Mouse (Mus musculus) spleen, adult 2 months (tissue): Measurements from ENCODE around the gene Gja3. TPM values are rescaled to one million over a fixed set of nuclear protein-coding genes. Genes with fewer than 3 reads are reported as not detected.

Source experiments
- DNase-seq, 2 experiments: peaks; one replicate each; pipeline versions ENCODE4 v3.0.0 to v3.0.0-alpha.2; 2012 to 2021; ENCODE audit warnings: low spot score in 2 of 2, low read depth in 1 of 2
- H3K27ac ChIP-seq: fragments of 200-500 bp; 2 replicates; pipeline ENCODE4 v1.5.1; 2012; ENCODE audit warnings: low read length, inconsistent platforms; ENCODE audit not compliant: insufficient read depth
- H3K27me3 ChIP-seq: fragments of 200-500 bp; 2 replicates; pipeline ENCODE4 v1.6.1; 2012; ENCODE audit warnings: mild to moderate bottlenecking, moderate library complexity, low read length, inconsistent platforms; ENCODE audit not compliant: control insufficient read depth, insufficient read depth
- H3K36me3 ChIP-seq: fragments of 200-500 bp; 2 replicates; pipeline ENCODE4 v1.6.1; 2012; ENCODE audit warnings: mild to moderate bottlenecking, low read length, inconsistent platforms; ENCODE audit not compliant: control insufficient read depth, insufficient read depth
- H3K4me1 ChIP-seq: fragments of 200-500 bp; 2 replicates; pipeline ENCODE4 v1.6.1; 2011; ENCODE audit warnings: inconsistent platforms; ENCODE audit not compliant: control insufficient read depth, insufficient read depth, insufficient read length
- H3K4me3 ChIP-seq: fragments of 200-500 bp; 2 replicates; pipeline ENCODE4 v1.5.1; 2011; ENCODE audit warnings: mild to moderate bottlenecking, inconsistent platforms; ENCODE audit not compliant: insufficient read depth, insufficient read length; ENCODE audit errors: extremely low read depth
- CTCF ChIP-seq: fragments of 200-500 bp; IDR thresholded peaks from 2 replicates; pipeline ENCODE4 v1.5.1; 2011; ENCODE audit warnings: mild to moderate bottlenecking, inconsistent platforms; ENCODE audit not compliant: insufficient read depth, insufficient read length, insufficient replicate concordance; ENCODE audit errors: extremely low read depth
- POLR2A ChIP-seq: fragments of 200-500 bp; IDR thresholded peaks from 2 replicates; pipeline ENCODE4 v1.6.1; 2011; ENCODE audit warnings: low read depth, low read length, inconsistent platforms
- WGBS: fragments of 180-500 bp; shearing (Covaris S2); methylation state at CpG from one replicate; pipeline ENCODE4 v1.1.7; 2018; 5-methylcytosine and 5-hydroxymethylcytosine counted together
- polyA plus RNA-seq: library from polyadenylated mRNA; depleted of rRNA; stranded (reverse); fragments of >200 nt; gene quantifications from 2 replicates; pipeline ENCODE4 v1.2.3, GENCODE M21; 2012; rRNA removed

Gene Gja3
- not detected in 2 replicates for polyA plus RNA-seq

DNA sequence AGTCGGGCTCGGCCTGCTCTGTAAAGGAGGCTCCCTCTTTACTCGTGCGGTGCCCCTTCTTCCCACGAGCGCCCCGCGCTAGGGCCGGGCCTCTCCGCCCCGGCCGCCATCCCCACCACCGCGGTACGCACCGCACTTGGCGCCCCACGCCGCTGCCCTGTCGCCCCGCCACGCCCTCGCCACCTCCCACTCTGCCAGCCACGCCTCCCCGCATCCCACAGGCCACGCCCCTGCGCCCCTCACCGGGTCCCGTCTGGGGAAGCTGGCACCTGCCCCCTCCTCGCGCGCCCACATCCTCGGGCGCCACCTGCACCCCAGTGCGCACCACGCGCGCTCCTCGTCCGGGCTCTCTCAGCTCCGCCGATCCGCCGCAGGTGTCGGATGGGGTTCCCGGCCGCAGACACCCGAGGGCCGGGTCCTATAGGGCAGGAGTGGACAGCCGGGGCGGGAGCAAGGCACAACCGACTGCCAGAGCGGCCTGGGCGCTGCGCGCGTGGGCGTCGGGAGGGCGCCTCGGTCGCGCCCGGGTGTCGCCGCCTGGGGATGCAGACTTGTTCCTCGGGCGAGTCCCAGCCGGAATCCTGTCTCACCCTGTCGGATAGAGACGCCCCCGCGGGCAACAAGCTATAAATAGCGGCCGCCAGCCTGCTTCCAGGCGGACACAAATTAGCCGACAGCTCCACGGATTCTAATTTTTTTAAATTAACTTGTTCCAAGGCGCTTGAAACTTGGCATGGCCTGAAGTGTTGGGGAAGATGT, at the start of gene Gja3:
Gene Gja3, minus strand, starts transcription at position 538 of the 759 bp plus-strand sequence.
- Histone ChIP-seq H3K27me3 (peaks cover 4% of the 10 kb centered on the region), H3K27ac (no peak within 1 kb of the TSS), H3K36me3 (no peaks in the 10 kb centered on the region), H3K4me3 (no peak within 1 kb of the TSS), H3K4me1 (peaks cover 4% of the 10 kb centered on the region; the same call in 1 of the 2 replicates)
- TF ChIP-seq CTCF, result no peak
- TF ChIP-seq POLR2A, result no peak
- WGBS, result 3% methylated on average over 77 of the region's 79 CpGs
- no peak for DNase-seq

GRCm38 (mm10) chr14:57107091-57107490, 49.2 kb upstream of the Gja3 start:
- no peak overlapping the region for H3K27ac ChIP-seq
- 84% methylated on average over 8 of the region's 8 CpGs for WGBS
- no peak for DNase-seq

GRCm38 (mm10) chr14:57105721-57106120, 47.8 kb upstream of the Gja3 start:
- Histone ChIP-seq H3K4me3 (no peak overlapping the region), H3K27ac (no peak overlapping the region), H3K4me1 (no peaks in the 10 kb centered on the region; the same call in 1 of the 2 replicates), H3K27me3 (peaks cover 16% of the 10 kb centered on the region), H3K36me3 (no peaks in the 10 kb centered on the region)
- WGBS, result 58% methylated on average over 11 of the region's 11 CpGs
- no peak for TF ChIP-seq POLR2A
- no peak for TF ChIP-seq CTCF
- no peak for DNase-seq

More at GRCm38 (mm10) chr14:57107091-57107490, 49.2 kb upstream of the Gja3 start:
- TF ChIP-seq POLR2A, result no peak
- no peak for TF ChIP-seq CTCF
- Histone ChIP-seq H3K36me3 (no peaks in the 10 kb centered on the region), H3K4me1 (no peaks in the 10 kb centered on the region; the same call in 1 of the 2 replicates), H3K27me3 (peaks cover 16% of the 10 kb centered on the region), H3K4me3 (no peak overlapping the region)

DNA sequence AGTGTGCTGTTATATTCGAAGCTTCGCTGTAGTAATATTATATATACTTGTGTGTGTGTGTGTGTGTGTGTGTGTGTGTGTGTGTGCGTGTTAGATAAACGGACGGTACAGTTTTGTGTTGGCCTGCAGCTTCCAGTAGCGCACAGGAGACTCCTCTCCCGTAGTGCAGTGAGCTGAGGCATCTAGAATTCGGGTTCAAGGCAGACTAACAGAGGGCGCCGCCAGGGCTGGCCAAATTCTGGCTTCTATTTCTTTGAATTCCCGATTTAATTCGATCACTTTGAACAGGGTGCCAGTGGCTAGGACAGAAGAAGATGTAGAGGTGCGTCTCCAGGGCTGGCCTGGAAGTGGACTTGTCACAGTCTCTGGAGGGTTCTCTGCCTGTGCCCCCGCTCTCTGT, 47.2 kb upstream of the Gja3 start:
- H3K27me3 ChIP-seq, result peaks cover 16% of the 10 kb centered on the region
- WGBS, result 16% methylated on average over 14 of the region's 14 CpGs

GRCm38 (mm10) chr14:57104106-57105023, 46.5 kb upstream of the Gja3 start, which contains the start of gene Gjb2:
Gjb2 (minus strand) TSS chr14:57104702.
- TF ChIP-seq POLR2A, result no peak
- no peak for TF ChIP-seq CTCF
- 2% methylated on average over 87 of the region's 101 CpGs for WGBS
- no peak for DNase-seq
- Histone ChIP-seq H3K27me3 (peaks cover 16% of the 10 kb centered on the region), H3K4me3 (peak within 1 kb of the TSS; percentile 46; the same call in 1 of the 2 replicates), H3K36me3 (no peaks in the 10 kb centered on the region), H3K4me1 (no peaks in the 10 kb centered on the region; the same call in 1 of the 2 replicates), H3K27ac (no peak within 1 kb of the TSS)

More for the DNA sequence above, 47.2 kb upstream of the Gja3 start:
- DNase-seq, result no peak
- Histone ChIP-seq H3K4me1 (no peaks in the 10 kb centered on the region; the same call in 1 of the 2 replicates), H3K36me3 (no peaks in the 10 kb centered on the region), H3K27ac (no peak overlapping the region), H3K4me3 (no peak overlapping the region)
- TF ChIP-seq POLR2A, result no peak
- TF ChIP-seq CTCF, result no peak

- no peak for DNase-seq
- no peaks in the 10 kb centered on the region; the same call in 1 of the 2 replicates for H3K4me1 ChIP-seq
- peaks cover 16% of the 10 kb centered on the region for H3K27me3 ChIP-seq
- WGBS, result 8% methylated on average over 22 of the region's 22 CpGs
- H3K36me3 ChIP-seq, result no peaks in the 10 kb centered on the region
- TF ChIP-seq CTCF (no peak), POLR2A (no peak)
- H3K27ac ChIP-seq, result no peak overlapping the region
- peak overlapping the region; percentile 46; the same call in 1 of the 2 replicates for H3K4me3 ChIP-seq
These were observed 45.8 kb upstream of the Gja3 start for GRCm38 (mm10) chr14:57103711-57104105.

GRCm38 (mm10) chr14:57103121-57103520, 45.2 kb upstream of the Gja3 start:
- DNase-seq, result no peak
- Histone ChIP-seq H3K36me3 (no peaks in the 10 kb centered on the region), H3K27ac (no peak overlapping the region), H3K27me3 (peaks cover 16% of the 10 kb centered on the region), H3K4me3 (no peak overlapping the region), H3K4me1 (no peaks in the 10 kb centered on the region; the same call in 1 of the 2 replicates)
- WGBS, result 78% methylated on average over 6 of the region's 6 CpGs
- TF ChIP-seq CTCF (no peak), POLR2A (no peak)
